Mouse (Mus musculus): Measurements from ENCODE around the gene Tmed3. TPM values are rescaled to one million over a fixed set of nuclear protein-coding genes. Genes with fewer than 3 reads are reported as not detected.

Tmed3 gene
- 103 and 114 TPM in 2 replicates for polyA plus RNA-seq (2015; fragmentation: Nextera tagmentation; extraction: Ambion mirVana)

DNA sequence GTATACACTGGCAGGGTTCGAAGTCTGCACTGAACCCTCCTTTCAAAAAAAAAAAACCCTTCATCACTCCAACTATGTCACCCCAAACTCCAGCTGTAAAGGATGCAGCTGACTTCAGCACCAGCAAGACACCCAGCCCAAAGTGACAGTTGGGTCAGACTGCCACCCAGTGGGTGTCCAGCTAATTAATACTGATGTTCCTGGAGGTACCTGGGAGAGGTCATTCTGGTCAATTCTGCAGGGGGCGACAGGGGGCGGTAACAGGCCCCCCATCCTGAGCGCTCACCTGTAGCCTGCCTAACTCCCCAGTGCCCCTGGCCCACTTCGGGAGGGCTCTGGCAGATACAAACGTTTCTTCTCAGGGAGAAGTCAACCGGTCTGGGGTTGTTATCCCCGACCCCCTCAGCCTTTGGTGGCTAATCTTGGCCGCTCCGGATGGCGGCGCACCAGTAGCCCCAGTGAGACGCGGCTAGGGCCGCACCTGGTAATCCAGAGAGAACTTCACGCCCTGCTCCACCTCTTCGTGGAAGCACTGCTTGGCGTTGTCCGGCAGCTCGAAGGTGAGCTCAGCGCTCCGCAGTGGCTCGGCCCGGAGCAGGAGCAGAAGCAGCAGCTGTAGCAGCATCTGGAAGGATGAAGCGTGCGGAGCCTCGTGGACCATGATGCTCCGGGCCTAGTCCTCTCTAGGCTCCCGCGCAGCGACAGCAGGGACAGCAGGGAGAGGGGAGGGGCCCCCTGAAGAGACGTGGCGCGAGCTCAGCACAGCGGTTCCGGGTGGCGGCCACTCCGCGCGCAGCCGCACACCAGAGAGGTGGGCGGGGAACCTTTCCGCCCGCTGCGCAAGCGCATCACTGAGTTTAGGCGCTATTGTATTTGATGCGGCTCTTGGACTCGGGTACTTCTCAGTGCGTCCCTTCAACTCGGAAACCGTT lies at the start of gene Tmed3:
Gene Tmed3 (minus strand): TSS at position 804 of the 932 bp plus-strand sequence.
- peak within 1 kb of the TSS; percentile 90 for H3K9ac ChIP-seq (ENCODE audit: low read length)
- H3K4me1 ChIP-seq (replicated peaks; ENCODE audit: control insufficient read depth, insufficient read depth, low read length), result peaks cover 6% of the 10 kb centered on the region
- H3K4me3 ChIP-seq (ENCODE audit: low read length), result peak within 1 kb of the TSS; percentile 73
- 1% methylated on average over 52 of the region's 52 CpGs for WGBS
- no peaks in the 10 kb centered on the region for H3K9me3 ChIP-seq (ENCODE audit: control insufficient read depth, low read length)
- H3K36me3 ChIP-seq (ENCODE audit: control insufficient read depth, insufficient read depth, low read length), result peaks cover 2% of the 10 kb centered on the region
- H3K27ac ChIP-seq (ENCODE audit: low read length), result peak within 1 kb of the TSS; percentile 77
- no peaks in the 10 kb centered on the region for H3K27me3 ChIP-seq (ENCODE audit: control insufficient read depth, insufficient read depth, low read depth, low read length)
- peak within 1 kb of the TSS; percentile 97 for H3K4me2 ChIP-seq (ENCODE audit: low read depth, low read length)
- ATAC-seq (ENCODE audit: low read depth), result peak; percentile 100

DNA sequence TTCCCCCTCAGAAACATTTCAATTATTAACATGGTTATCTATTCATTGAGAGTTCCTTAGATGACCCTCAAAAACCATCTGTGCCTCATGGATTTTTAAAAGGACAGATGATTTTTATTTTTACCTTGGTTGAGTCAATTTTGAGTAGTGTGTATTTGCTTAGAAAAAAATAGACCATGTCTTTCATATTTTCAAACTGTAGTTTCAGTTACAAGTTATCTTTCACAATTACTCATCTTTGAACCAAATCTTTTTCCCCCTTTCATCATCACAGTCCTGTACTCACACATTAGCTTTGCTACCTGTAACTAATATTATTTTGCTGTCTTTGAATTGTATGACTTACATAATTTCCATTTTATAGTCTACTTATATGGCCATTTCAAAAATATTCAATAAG lies 35.2 kb upstream of the Tmed3 start:
- no peak for ATAC-seq (ENCODE audit: low read depth)
- no peak overlapping the region for H3K27ac ChIP-seq (ENCODE audit: low read length)
- H3K27me3 ChIP-seq (ENCODE audit: control insufficient read depth, insufficient read depth, low read depth, low read length), result no peaks in the 10 kb centered on the region; the same call in 1 of the 2 replicates
- no peak overlapping the region for H3K4me3 ChIP-seq (ENCODE audit: low read length)
- H3K4me1 ChIP-seq (replicated peaks; ENCODE audit: control insufficient read depth, insufficient read depth, low read length), result no peaks in the 10 kb centered on the region
- no peak overlapping the region for H3K9ac ChIP-seq (ENCODE audit: low read length)
- H3K4me2 ChIP-seq (ENCODE audit: low read depth, low read length), result no peak overlapping the region
- H3K36me3 ChIP-seq (ENCODE audit: control insufficient read depth, insufficient read depth, low read length), result no peaks in the 10 kb centered on the region
- H3K9me3 ChIP-seq (ENCODE audit: control insufficient read depth, low read length), result no peaks in the 10 kb centered on the region

DNA sequence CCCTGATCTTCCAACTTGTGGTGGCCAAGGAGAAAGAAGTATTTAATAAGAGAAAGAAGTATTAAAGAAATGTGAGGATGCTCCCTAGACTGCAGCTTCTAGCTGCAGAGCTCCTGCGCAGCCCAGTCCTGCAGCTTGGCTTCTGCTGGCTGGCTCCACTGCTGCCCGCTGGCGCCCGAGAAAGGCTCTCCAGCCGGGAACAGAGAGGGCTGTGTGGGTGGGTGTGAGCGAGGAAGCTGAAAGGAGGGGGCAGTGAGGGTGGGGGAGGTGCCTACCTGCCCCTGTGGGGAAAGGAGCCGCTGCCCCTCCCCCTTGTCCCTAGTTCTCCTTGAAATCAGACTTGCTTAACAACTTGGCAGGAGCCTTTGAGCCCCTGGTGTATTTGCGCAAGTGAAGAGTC lies 33.4 kb upstream of the Tmed3 start, which contains the start of gene Ankrd34c:
Gene Ankrd34c (minus strand): TSS at position 181 of the 400 bp plus-strand sequence.
- 3% methylated on average over 8 of the region's 8 CpGs for WGBS
- no peak within 1 kb of the TSS for H3K4me3 ChIP-seq (ENCODE audit: low read length)

DNA sequence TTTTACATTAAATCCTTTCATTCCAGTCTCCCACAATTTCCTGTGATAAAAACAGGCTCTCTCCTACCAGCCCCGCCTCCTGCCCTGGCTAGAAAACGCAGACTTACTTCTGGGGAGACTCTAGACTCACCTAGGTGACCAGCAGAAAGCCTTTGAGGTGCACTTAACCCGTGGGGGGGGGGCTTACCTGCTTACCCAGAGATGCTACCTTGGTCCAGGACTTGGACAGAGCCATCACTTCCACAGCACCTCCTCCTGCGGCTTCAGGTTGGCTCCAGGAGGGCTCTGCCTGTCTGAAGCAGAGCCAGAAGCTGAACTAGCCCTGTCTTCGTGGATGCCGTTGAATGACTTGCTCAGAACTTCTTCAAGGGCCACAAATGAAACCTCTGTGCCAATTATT lies 33.0 kb upstream of the Tmed3 start:
- Histone ChIP-seq H3K4me3 (ENCODE audit: low read length) (no peak overlapping the region), H3K27ac (ENCODE audit: low read length) (no peak overlapping the region), H3K36me3 (ENCODE audit: control insufficient read depth, insufficient read depth, low read length) (no peaks in the 10 kb centered on the region), H3K27me3 (ENCODE audit: control insufficient read depth, insufficient read depth, low read depth, low read length) (no peaks in the 10 kb centered on the region; the same call in 1 of the 2 replicates), H3K9ac (ENCODE audit: low read length) (no peak overlapping the region), H3K4me2 (ENCODE audit: low read depth, low read length) (no peak overlapping the region), H3K9me3 (ENCODE audit: control insufficient read depth, low read length) (no peaks in the 10 kb centered on the region), H3K4me1 (replicated peaks; ENCODE audit: control insufficient read depth, insufficient read depth, low read length) (no peaks in the 10 kb centered on the region)
- WGBS, result 13% methylated on average over 6 of the region's 6 CpGs
- no peak for ATAC-seq (ENCODE audit: low read depth)

More for the DNA sequence above, 33.4 kb upstream of the Tmed3 start, which contains the start of gene Ankrd34c:
- Histone ChIP-seq H3K36me3 (ENCODE audit: control insufficient read depth, insufficient read depth, low read length) (no peaks in the 10 kb centered on the region), H3K4me1 (replicated peaks; ENCODE audit: control insufficient read depth, insufficient read depth, low read length) (no peaks in the 10 kb centered on the region), H3K27me3 (ENCODE audit: control insufficient read depth, insufficient read depth, low read depth, low read length) (no peaks in the 10 kb centered on the region; the same call in 1 of the 2 replicates), H3K4me2 (ENCODE audit: low read depth, low read length) (no peak within 1 kb of the TSS), H3K9me3 (ENCODE audit: control insufficient read depth, low read length) (no peaks in the 10 kb centered on the region), H3K9ac (ENCODE audit: low read length) (no peak within 1 kb of the TSS), H3K27ac (ENCODE audit: low read length) (no peak within 1 kb of the TSS)
- ATAC-seq (ENCODE audit: low read depth), result no peak

DNA sequence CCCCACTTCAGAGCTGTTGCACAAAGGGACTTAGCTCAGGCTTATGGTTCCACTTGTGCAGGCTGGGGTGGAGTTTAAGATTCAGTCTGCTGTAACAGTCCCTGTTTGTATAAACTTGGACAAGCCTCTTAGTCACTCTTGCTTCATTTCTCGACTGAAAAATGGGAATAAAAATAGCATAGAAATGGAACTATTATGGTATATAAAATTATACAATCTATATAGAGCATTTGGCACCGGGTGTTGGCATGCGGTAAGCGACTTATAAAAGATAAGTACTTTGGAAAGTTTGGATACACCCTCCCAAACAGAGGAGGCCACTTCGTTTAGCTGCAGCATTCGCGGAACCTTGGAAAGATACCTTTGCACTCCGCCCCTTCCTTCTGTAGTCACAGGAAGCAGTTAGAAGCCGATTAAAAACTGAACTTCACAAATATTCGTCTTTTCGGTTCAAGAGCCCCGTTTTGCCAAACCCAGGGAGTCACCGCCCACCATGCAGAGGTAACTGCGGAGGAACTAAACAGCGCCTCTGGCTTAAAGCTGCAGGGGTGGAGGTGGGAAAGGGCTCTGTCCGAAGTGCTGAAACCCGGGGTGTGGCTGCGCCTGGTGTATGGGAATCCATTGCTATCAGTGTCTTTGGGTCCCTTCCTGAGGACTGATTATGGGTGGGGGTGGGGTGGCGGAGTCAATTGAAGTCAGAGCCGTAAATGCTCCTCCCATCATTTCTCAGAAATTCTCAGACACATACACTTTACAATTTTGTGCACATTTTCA lies 32.3 kb upstream of the Tmed3 start:
- Histone ChIP-seq H3K4me2 (ENCODE audit: low read depth, low read length) (no peak overlapping the region), H3K36me3 (ENCODE audit: control insufficient read depth, insufficient read depth, low read length) (no peaks in the 10 kb centered on the region), H3K27me3 (ENCODE audit: control insufficient read depth, insufficient read depth, low read depth, low read length) (no peaks in the 10 kb centered on the region; the same call in 1 of the 2 replicates), H3K4me3 (ENCODE audit: low read length) (no peak overlapping the region), H3K9ac (ENCODE audit: low read length) (no peak overlapping the region), H3K9me3 (ENCODE audit: control insufficient read depth, low read length) (no peaks in the 10 kb centered on the region), H3K27ac (ENCODE audit: low read length) (no peak overlapping the region), H3K4me1 (replicated peaks; ENCODE audit: control insufficient read depth, insufficient read depth, low read length) (no peaks in the 10 kb centered on the region)
- ATAC-seq (ENCODE audit: low read depth), result no peak
- WGBS, result 7% methylated on average over 20 of the region's 20 CpGs

DNA sequence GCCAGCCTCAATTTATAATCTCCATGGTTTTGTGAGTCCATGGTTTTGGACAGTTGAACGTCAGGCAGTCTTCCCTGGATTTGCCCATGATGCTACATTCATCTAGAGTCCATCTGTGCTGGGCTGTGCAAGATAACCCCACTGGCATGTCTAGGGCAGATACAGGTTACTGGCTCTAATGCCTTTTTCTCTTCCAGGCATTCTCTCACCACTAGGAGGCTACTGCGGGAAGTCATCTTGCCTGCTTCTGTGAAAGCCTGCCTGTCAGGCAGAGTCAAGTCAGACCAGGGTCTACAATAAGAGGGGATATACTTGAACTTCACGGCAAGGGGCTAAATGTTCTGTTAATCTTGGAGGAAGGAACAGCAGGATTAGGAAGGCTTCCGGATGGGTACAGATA lies 2.0 kb upstream of the Tmed3 start:
- Histone ChIP-seq H3K36me3 (ENCODE audit: control insufficient read depth, insufficient read depth, low read length) (no peaks in the 10 kb centered on the region), H3K4me1 (replicated peaks; ENCODE audit: control insufficient read depth, insufficient read depth, low read length) (peaks cover 6% of the 10 kb centered on the region), H3K27ac (ENCODE audit: low read length) (no peak overlapping the region), H3K4me2 (ENCODE audit: low read depth, low read length) (no peak overlapping the region), H3K4me3 (ENCODE audit: low read length) (no peak overlapping the region), H3K9ac (ENCODE audit: low read length) (no peak overlapping the region), H3K9me3 (ENCODE audit: control insufficient read depth, low read length) (no peaks in the 10 kb centered on the region), H3K27me3 (ENCODE audit: control insufficient read depth, insufficient read depth, low read depth, low read length) (no peaks in the 10 kb centered on the region)
- ATAC-seq (ENCODE audit: low read depth), result no peak
- WGBS, result 15% methylated on average over 4 of the region's 4 CpGs

DNA sequence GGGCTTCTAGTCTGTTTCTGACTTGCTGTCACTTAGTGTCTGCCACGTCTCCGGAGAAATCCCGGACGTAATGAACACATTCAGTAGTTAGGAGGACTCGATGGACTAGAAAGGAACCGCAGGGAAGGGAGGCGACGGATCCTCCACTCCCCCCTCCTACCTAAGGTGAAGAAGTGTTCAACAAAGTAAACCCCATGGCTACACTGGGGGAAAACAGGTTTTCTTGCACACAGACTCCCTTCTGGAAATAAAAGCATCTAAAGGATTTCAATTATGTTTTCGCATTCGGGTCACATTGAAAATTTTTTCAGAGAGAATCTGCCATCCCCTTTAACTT lies 297 bp upstream of the Tmed3 start:
- Histone ChIP-seq H3K27ac (ENCODE audit: low read length) (peak overlapping the region; percentile 50), H3K9ac (ENCODE audit: low read length) (peak overlapping the region; percentile 90), H3K4me1 (replicated peaks; ENCODE audit: control insufficient read depth, insufficient read depth, low read length) (peaks cover 6% of the 10 kb centered on the region), H3K9me3 (ENCODE audit: control insufficient read depth, low read length) (no peaks in the 10 kb centered on the region), H3K27me3 (ENCODE audit: control insufficient read depth, insufficient read depth, low read depth, low read length) (no peaks in the 10 kb centered on the region), H3K36me3 (ENCODE audit: control insufficient read depth, insufficient read depth, low read length) (peaks cover 2% of the 10 kb centered on the region; the same call in 1 of the 2 replicates), H3K4me2 (ENCODE audit: low read depth, low read length) (peak overlapping the region; percentile 97), H3K4me3 (ENCODE audit: low read length) (peak overlapping the region; percentile 73)
- 11% methylated on average over 10 of the region's 10 CpGs for WGBS
- ATAC-seq (ENCODE audit: low read depth), result no peak

DNA sequence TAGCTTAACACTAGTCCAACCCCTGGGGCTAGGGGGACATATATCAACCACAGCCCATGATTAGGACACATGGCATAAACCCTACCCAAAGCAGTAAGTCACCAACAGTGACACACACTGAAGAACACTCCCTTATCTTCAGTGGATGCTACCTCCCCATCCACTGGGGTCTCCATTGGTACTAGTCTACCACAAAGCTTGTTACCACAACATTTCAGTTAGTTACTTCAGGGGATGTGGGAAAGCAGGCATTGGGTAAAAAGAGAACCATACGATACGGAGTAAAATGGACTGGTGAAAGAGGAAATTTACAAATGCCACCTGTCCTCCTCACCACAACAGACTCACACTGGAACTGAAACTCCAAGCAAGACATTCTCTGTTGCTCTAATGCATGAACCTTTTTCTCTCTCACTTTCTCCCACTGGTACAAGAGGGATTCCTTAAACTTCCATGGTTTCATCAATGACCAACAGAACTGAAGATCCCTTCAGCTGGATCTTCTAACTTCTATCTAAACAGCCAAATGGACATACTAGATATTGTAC lies 3.9 kb downstream of the Tmed3 start:
- H3K4me3 ChIP-seq (ENCODE audit: low read length), result no peak overlapping the region
- peaks cover 13% of the 10 kb centered on the region for H3K36me3 ChIP-seq (ENCODE audit: control insufficient read depth, insufficient read depth, low read length)
- H3K4me2 ChIP-seq (ENCODE audit: low read depth, low read length), result no peak overlapping the region
- WGBS, result 86% methylated on average over 2 of the region's 2 CpGs
- no peaks in the 10 kb centered on the region for H3K27me3 ChIP-seq (ENCODE audit: control insufficient read depth, insufficient read depth, low read depth, low read length)
- ATAC-seq (ENCODE audit: low read depth), result no peak
- peaks cover 6% of the 10 kb centered on the region for H3K4me1 ChIP-seq (replicated peaks; ENCODE audit: control insufficient read depth, insufficient read depth, low read length)
- no peak overlapping the region for H3K9ac ChIP-seq (ENCODE audit: low read length)
- H3K27ac ChIP-seq (ENCODE audit: low read length), result no peak overlapping the region
- H3K9me3 ChIP-seq (ENCODE audit: control insufficient read depth, low read length), result no peaks in the 10 kb centered on the region

DNA sequence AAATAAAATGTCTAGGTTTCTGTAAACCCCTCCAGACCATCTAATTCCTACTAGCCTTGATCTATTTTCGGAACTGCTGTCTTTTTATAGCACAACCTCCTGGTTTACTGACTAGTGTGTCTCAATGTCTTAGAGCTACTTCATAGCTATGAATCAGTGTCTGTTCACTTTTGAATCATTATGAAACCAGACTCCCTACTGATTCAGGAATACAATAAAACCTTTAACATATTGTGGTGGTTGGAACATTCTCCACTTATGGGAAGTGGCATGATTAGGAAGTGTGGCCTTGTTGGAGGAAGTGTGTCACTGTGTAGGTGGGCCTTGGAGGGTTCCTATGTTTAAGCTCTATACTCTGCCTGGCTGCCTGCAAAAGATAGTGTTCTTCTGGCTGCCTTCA lies 9.7 kb downstream of the Tmed3 start:
- Histone ChIP-seq H3K27me3 (ENCODE audit: control insufficient read depth, insufficient read depth, low read depth, low read length) (no peaks in the 10 kb centered on the region), H3K36me3 (ENCODE audit: control insufficient read depth, insufficient read depth, low read length) (peaks cover 11% of the 10 kb centered on the region), H3K4me1 (replicated peaks; ENCODE audit: control insufficient read depth, insufficient read depth, low read length) (no peaks in the 10 kb centered on the region), H3K4me3 (ENCODE audit: low read length) (no peak overlapping the region), H3K4me2 (ENCODE audit: low read depth, low read length) (no peak overlapping the region), H3K27ac (ENCODE audit: low read length) (no peak overlapping the region), H3K9me3 (ENCODE audit: control insufficient read depth, low read length) (no peaks in the 10 kb centered on the region), H3K9ac (ENCODE audit: low read length) (no peak overlapping the region)
- ATAC-seq (ENCODE audit: low read depth), result no peak
- 84% methylated on average over 1 of the region's 1 CpGs for WGBS
